Mouse (Mus musculus) liver, adult 2 months (tissue): ENCODE measurements around the gene Wipf2.

ENCODE experiments used
- CTCF ChIP-seq: fragments of 200-500 bp; IDR thresholded peaks from 2 replicates; pipeline ENCODE4 v1.5.1; 2011; ENCODE audit warnings: low read depth, low read length, control low read depth
- POLR2A ChIP-seq: fragments of 200-500 bp; IDR thresholded peaks from 2 replicates; pipeline ENCODE4 v1.6.1; 2011; ENCODE audit warnings: low read length, control low read depth; ENCODE audit not compliant: insufficient read depth; ENCODE audit errors: extremely low read depth

GRCm38 (mm10) chr11:98836128-98836527, 27.3 kb upstream of the Wipf2 start:
- TF ChIP-seq CTCF (no peak), POLR2A (no peak)
